In genomic region chr2:25573068-25573467, GRCm38 (mm10) we compare ENCODE assay signal across 12 mouse cellular contexts. TPM values are rescaled to one million over a fixed set of nuclear protein-coding genes. Genes with fewer than 3 reads are reported as not detected.
DNase-seq lines count a peak whose midpoint lies in the region; ATAC-seq lines count a peak whose summit lies in the region.
"Had no signal": no experiment of that assay in that cellular context is flagged by ENCODE, and none has a peak within 500 bp of the region (broad histone marks: within the 10 kb centered on the region; RNA-seq: fewer than 3 reads in every experiment).

No protein-coding gene starts in this region.

- ATAC-seq in kidney, embryonic 15.5 days (replicated peaks; ENCODE audit: low FRiP score) = no peak
- no peak for ATAC-seq in embryonic facial prominence, embryonic 13.5 days (ENCODE audit: insufficient number of reproducible peaks, insufficient read depth, low FRiP score, low TSS enrichment, low read depth)
- ATAC-seq in erythroblast, adult 5-6 weeks (replicated peaks; ENCODE audit: low FRiP score, poor library complexity, severe bottlenecking) = no peak

- H3K9me3 ChIP-seq in kidney, embryonic 15.5 days (replicated peaks) = no peaks in the 10 kb centered on the region
- H3K9me3 ChIP-seq in embryonic facial prominence, embryonic 13.5 days = no peaks in the 10 kb centered on the region
- no peaks in the 10 kb centered on the region for H3K9me3 ChIP-seq in limb, embryonic 10.5 days (replicated peaks)

- no peak for DNase-seq in kidney, postnatal 14 days
- peak; percentile 59 for DNase-seq in cerebellum, adult 9-10 months
- DNase-seq in limb, embryonic 10.5 days (ENCODE audit: low spot score) = no peak
- no peak for DNase-seq in spleen, postnatal 36 days (ENCODE audit: low spot score in 2 of 2)
- no peak for DNase-seq in lung, postnatal 4 days
- DNase-seq: gastrocnemius, postnatal 10 days; lung, postnatal 10 days; thymus, postnatal 25 days had no signal

- peaks cover 38% of the 10 kb centered on the region for H3K4me1 ChIP-seq in kidney, embryonic 15.5 days
- H3K4me1 ChIP-seq in embryonic facial prominence, embryonic 13.5 days = peaks cover 36% of the 10 kb centered on the region
- peaks cover 44% of the 10 kb centered on the region for H3K4me1 ChIP-seq in limb, embryonic 10.5 days

- no peak overlapping the region for H3K27ac ChIP-seq in kidney, embryonic 15.5 days
- no peak overlapping the region for H3K27ac ChIP-seq in embryonic facial prominence, embryonic 13.5 days
- H3K27ac ChIP-seq in limb, embryonic 10.5 days = no peak overlapping the region

- peak overlapping the region; percentile 90; the same call in 1 of the 2 replicates for H3K4me2 ChIP-seq in kidney, embryonic 15.5 days
- H3K4me2 ChIP-seq in embryonic facial prominence, embryonic 13.5 days = peak overlapping the region; percentile 95; the same call in 1 of the 2 replicates

- WGBS in kidney, embryonic 15.5 days = 76% methylated on average over 2 of the region's 2 CpGs
- 94% methylated on average over 2 of the region's 2 CpGs for WGBS in embryonic facial prominence, embryonic 13.5 days
- WGBS in limb, embryonic 10.5 days = 84% methylated on average over 2 of the region's 2 CpGs

- no peak overlapping the region for H3K9ac ChIP-seq in kidney, embryonic 15.5 days
- 0 out of 2 replicates have a peak overlapping the region, but pooled peaks have one; percentile 21 for H3K9ac ChIP-seq in embryonic facial prominence, embryonic 13.5 days

- H3K4me3 ChIP-seq in kidney, embryonic 15.5 days (replicated peaks) = 0 out of 2 replicates have a peak overlapping the region, but pooled peaks have one; percentile 65
- peak overlapping the region; percentile 64; the same call in 1 of the 2 replicates for H3K4me3 ChIP-seq in embryonic facial prominence, embryonic 13.5 days
- peak overlapping the region; percentile 70; the same call in 1 of the 2 replicates for H3K4me3 ChIP-seq in limb, embryonic 10.5 days

- H3K27me3 ChIP-seq in kidney, embryonic 15.5 days = peaks cover 23% of the 10 kb centered on the region
- peaks cover 25% of the 10 kb centered on the region for H3K27me3 ChIP-seq in embryonic facial prominence, embryonic 13.5 days
- peaks cover 27% of the 10 kb centered on the region for H3K27me3 ChIP-seq in limb, embryonic 10.5 days (ENCODE audit: low read depth, poor library complexity, severe bottlenecking)

- H3K36me3 ChIP-seq in kidney, embryonic 15.5 days = peaks cover 50% of the 10 kb centered on the region
- peaks cover 48% of the 10 kb centered on the region for H3K36me3 ChIP-seq in embryonic facial prominence, embryonic 13.5 days
- H3K36me3 ChIP-seq in limb, embryonic 10.5 days = peaks cover 52% of the 10 kb centered on the region

RNA-seq across cellular contexts. Expression of gene Mamdc4, which starts 1.6 kb away (rescaled TPM):
- 8.4 and 10.1 TPM in 2 replicates for polyA plus RNA-seq in kidney, embryonic 15.5 days (2015; fragmentation: Nextera tagmentation; extraction: Ambion mirVana)
- 4.3 and 7.2 TPM in 2 replicates for polyA plus RNA-seq in embryonic facial prominence, embryonic 13.5 days (2015; fragmentation: Nextera tagmentation; extraction: Ambion mirVana)
- 2.3 and 8.2 TPM in 2 replicates for polyA plus RNA-seq in limb, embryonic 10.5 days (2016; fragmentation: Nextera tagmentation; extraction: Ambion mirVana)
- 2.5 and 7.1 TPM in 2 replicates for total RNA-seq in erythroblast, adult 5-6 weeks (2015; ENCODE audit: low replicate concordance)
- total RNA-seq in erythroblast, adult 5-6 weeks (2017; ENCODE audit: low replicate concordance) = 4.3 and 4.5 TPM in 2 replicates

RNA-seq across cellular contexts. Expression of gene Phpt1, which starts 2.0 kb away (rescaled TPM):
- 184 and 197 TPM in 2 replicates for polyA plus RNA-seq in kidney, embryonic 15.5 days (2015; fragmentation: Nextera tagmentation; extraction: Ambion mirVana)
- polyA plus RNA-seq in embryonic facial prominence, embryonic 13.5 days (2015; fragmentation: Nextera tagmentation; extraction: Ambion mirVana) = 169 and 174 TPM in 2 replicates
- 157 and 161 TPM in 2 replicates for polyA plus RNA-seq in limb, embryonic 10.5 days (2016; fragmentation: Nextera tagmentation; extraction: Ambion mirVana)
- 0.96 and 7.1 TPM in 2 replicates for total RNA-seq in erythroblast, adult 5-6 weeks (2015; ENCODE audit: low replicate concordance)
- total RNA-seq in erythroblast, adult 5-6 weeks (2017; ENCODE audit: low replicate concordance) = 2.1 TPM in 1 of 2 replicates, not detected in the other

RNA-seq across cellular contexts. Expression of gene Ajm1, which starts 8.5 kb away (rescaled TPM):
- polyA plus RNA-seq in kidney, embryonic 15.5 days (2015; fragmentation: Nextera tagmentation; extraction: Ambion mirVana) = 0.15 and 0.21 TPM in 2 replicates
- polyA plus RNA-seq in embryonic facial prominence, embryonic 13.5 days (2015; fragmentation: Nextera tagmentation; extraction: Ambion mirVana) = 0.39 and 0.62 TPM in 2 replicates
- polyA plus RNA-seq in limb, embryonic 10.5 days (2016; fragmentation: Nextera tagmentation; extraction: Ambion mirVana) = 0.06 and 0.08 TPM in 2 replicates
- 0.63 TPM in 1 of 2 replicates, not detected in the other for total RNA-seq in erythroblast, adult 5-6 weeks (2015; ENCODE audit: low replicate concordance)
- total RNA-seq in erythroblast, adult 5-6 weeks (2017; ENCODE audit: low replicate concordance) = not detected in 2 replicates
- total RNA-seq: neutrophil, adult 5-6 weeks had no signal

RNA-seq across cellular contexts. Expression of gene Edf1, which starts 15.4 kb away (rescaled TPM):
- polyA plus RNA-seq in kidney, embryonic 15.5 days (2015; fragmentation: Nextera tagmentation; extraction: Ambion mirVana) = 373 and 392 TPM in 2 replicates
- 335 and 341 TPM in 2 replicates for polyA plus RNA-seq in embryonic facial prominence, embryonic 13.5 days (2015; fragmentation: Nextera tagmentation; extraction: Ambion mirVana)
- 307 and 320 TPM in 2 replicates for polyA plus RNA-seq in limb, embryonic 10.5 days (2016; fragmentation: Nextera tagmentation; extraction: Ambion mirVana)
- total RNA-seq in erythroblast, adult 5-6 weeks (2015; ENCODE audit: low replicate concordance) = 27.3 and 50.2 TPM in 2 replicates
- total RNA-seq in erythroblast, adult 5-6 weeks (2017; ENCODE audit: low replicate concordance) = 32.2 and 32.9 TPM in 2 replicates

RNA-seq across cellular contexts. Expression of gene Traf2, which starts 26.3 kb away (rescaled TPM):
- polyA plus RNA-seq in kidney, embryonic 15.5 days (2015; fragmentation: Nextera tagmentation; extraction: Ambion mirVana) = 36.0 and 37.3 TPM in 2 replicates
- 31.4 and 35.4 TPM in 2 replicates for polyA plus RNA-seq in embryonic facial prominence, embryonic 13.5 days (2015; fragmentation: Nextera tagmentation; extraction: Ambion mirVana)
- polyA plus RNA-seq in limb, embryonic 10.5 days (2016; fragmentation: Nextera tagmentation; extraction: Ambion mirVana) = 46.1 and 46.2 TPM in 2 replicates
- total RNA-seq in erythroblast, adult 5-6 weeks (2015; ENCODE audit: low replicate concordance) = 1.7 and 2.3 TPM in 2 replicates
- total RNA-seq in erythroblast, adult 5-6 weeks (2017; ENCODE audit: low replicate concordance) = 4.2 and 4.3 TPM in 2 replicates
